Mouse (Mus musculus) CH12.LX (cell line): Measurements from ENCODE around the gene Ddx55.

ENCODE experiments used
- BHLHE40 ChIP-seq: IDR thresholded peaks from 2 replicates; pipeline ENCODE4 v1.6.1; 2011; ENCODE audit warnings: mild to moderate bottlenecking, low read depth, low read length, improper control_type of control experiment
- CTCF ChIP-seq, 2 experiments: IDR thresholded peaks in 1 of 2; conservative IDR thresholded peaks in 1 of 2; 2 replicates each; pipeline ENCODE4 v1.5.1; 2011 to 2012; ENCODE audit warnings: low read depth in 2 of 2, low read length in 2 of 2, improper control_type of control experiment in 1 of 2, inconsistent platforms in 1 of 2, mild to moderate bottlenecking in 1 of 2, moderate library complexity in 1 of 2
- E2F4 ChIP-seq: IDR thresholded peaks from 2 replicates; pipeline ENCODE4 v1.6.1; 2011; ENCODE audit warnings: low read depth, low read length, improper control_type of control experiment; ENCODE audit not compliant: insufficient replicate concordance
- EP300 ChIP-seq: IDR thresholded peaks from 2 replicates; pipeline ENCODE4 v1.6.1; 2011; ENCODE audit warnings: low read length, improper control_type of control experiment
- KAT2A ChIP-seq: IDR thresholded peaks from 2 replicates; pipeline ENCODE4 v1.6.1; 2012; ENCODE audit warnings: low read length, improper control_type of control experiment, inconsistent platforms; ENCODE audit not compliant: insufficient replicate concordance
- POLR2A ChIP-seq: IDR thresholded peaks from 2 replicates; pipeline ENCODE4 v1.6.1; 2011; ENCODE audit warnings: low read depth, mild to moderate bottlenecking, improper control_type of control experiment, low read length
- POLR2AphosphoS2 ChIP-seq: IDR thresholded peaks from 2 replicates; pipeline ENCODE4 v1.6.1; 2011; ENCODE audit warnings: low read depth, low read length, improper control_type of control experiment
- TCF12 ChIP-seq: IDR thresholded peaks from 2 replicates; pipeline ENCODE4 v1.6.1; 2014; ENCODE audit warnings: low read depth, mild to moderate bottlenecking, inconsistent platforms, low read length, improper control_type of control experiment
- USF1 ChIP-seq: IDR thresholded peaks from 2 replicates; pipeline ENCODE4 v1.6.1; 2014; ENCODE audit warnings: low read depth, mild to moderate bottlenecking, inconsistent platforms, low read length, improper control_type of control experiment
- ZNF384 ChIP-seq: IDR thresholded peaks from 2 replicates; pipeline ENCODE4 v1.6.1; 2012; ENCODE audit warnings: low read depth, low read length, improper control_type of control experiment, inconsistent platforms

DNA sequence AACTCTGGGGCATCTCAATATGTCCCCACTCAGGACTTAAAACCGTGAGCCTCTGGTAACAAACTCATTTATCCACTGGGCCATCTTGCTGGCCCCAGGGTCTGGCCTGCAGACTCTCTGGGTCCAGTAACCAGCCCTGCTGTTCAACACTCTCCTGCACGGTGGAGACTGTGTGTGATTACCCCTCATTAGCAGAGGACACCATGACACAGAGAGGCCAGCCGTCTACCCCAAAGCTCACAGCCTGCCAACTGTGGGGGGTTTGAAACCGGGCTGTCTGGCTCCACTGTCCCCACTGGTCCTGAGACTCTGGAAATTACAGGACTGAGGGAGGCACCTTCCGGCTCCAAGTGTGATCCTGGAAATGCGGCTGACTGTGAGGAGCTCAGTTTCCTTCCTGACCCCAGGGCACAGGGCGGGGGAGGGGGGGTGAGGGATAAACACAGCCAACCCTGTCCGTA is 23.4 kb upstream of the Ddx55 start:
- no peak for TF ChIP-seq POLR2A
- no peak for TF ChIP-seq CTCF (conservative IDR thresholded peaks at IDR 0.05 in 1 of 2, IDR thresholded peaks at IDR 0.05 in 1 of 2; ENCODE audit: low read depth in 2 of 2, low read length in 2 of 2)
- no peak for TF ChIP-seq POLR2AphosphoS2
- no peak for TF ChIP-seq KAT2A
- no peak for TF ChIP-seq USF1
- no peak for TF ChIP-seq E2F4
- TF ChIP-seq ZNF384: no peak
- no peak for TF ChIP-seq BHLHE40
- TF ChIP-seq TCF12: no peak
- no peak for TF ChIP-seq EP300
